Mouse (Mus musculus): ENCODE measurements around the gene Gm10985. TPM values are rescaled to one million over a fixed set of nuclear protein-coding genes. Genes with fewer than 3 reads are reported as not detected.

Gm10985 gene
- total RNA-seq, 2 experiments from 2014 or later: not detected

Other genes with a start within 250 kb of the Gm10985 start
- 10 to 100 TPM in 1 of 2 experiments, 1 to 10 TPM in 1; 9.2 to 12.2 TPM for gene Frem2, start 187.7 kb upstream of the Gm10985 start, total RNA-seq (2021)
- 10 to 100 TPM; 45.9 to 49.3 TPM for gene Ufm1, start 18.7 kb downstream of the Gm10985 start, total RNA-seq (2021)

Data from heart, postnatal 25 days (tissue).